Mouse (Mus musculus): ENCODE results near the gene Mmp11.

Gene Mmp11

DNA sequence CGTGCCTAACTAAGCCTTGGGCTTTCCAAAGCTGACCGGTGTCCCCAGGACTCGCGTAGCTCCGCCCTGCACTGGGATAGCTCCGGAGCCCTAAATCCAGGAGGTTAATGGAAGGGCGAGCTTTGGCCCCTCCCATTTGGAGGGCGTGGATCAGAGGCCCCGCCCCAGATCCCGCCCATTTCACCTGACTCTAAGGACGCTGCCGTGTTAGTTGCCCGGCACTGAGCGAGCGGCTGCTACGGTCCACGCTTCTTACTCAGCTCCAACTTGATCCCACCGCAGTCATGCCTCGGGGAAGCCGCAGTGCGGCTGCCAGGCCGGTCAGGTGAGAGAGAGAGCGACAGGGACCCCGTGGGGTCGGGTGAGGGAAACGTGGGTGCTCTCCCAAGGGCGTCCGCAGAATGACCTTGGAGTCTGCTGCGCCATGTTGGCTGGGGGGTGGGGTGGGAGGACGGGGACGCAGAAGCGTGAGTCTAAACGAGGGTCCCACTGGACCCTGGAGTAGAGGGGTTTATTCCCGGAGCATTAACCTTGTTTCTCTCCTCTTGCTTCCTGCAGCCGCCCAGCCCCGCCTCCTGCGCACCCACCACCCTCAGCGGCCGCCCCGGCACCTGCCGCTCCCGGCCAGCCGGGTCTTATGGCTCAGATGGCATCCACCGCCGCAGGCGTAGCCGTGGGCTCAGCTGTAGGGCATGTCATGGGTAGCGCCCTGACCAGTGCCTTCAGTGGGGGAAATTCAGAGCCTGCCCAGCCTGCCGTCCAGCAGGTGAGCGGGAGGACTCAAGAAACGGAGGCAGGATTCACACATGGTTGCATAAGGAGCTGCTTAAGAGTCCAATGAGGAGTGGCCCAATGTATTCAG lies at the start of gene Mmp11:
TSS of gene Mmp11 (minus strand) at position 817 of the 862 bp plus-strand sequence.
- DNase-seq (ENCODE audit: low read depth), result peak; percentile 84

DNA sequence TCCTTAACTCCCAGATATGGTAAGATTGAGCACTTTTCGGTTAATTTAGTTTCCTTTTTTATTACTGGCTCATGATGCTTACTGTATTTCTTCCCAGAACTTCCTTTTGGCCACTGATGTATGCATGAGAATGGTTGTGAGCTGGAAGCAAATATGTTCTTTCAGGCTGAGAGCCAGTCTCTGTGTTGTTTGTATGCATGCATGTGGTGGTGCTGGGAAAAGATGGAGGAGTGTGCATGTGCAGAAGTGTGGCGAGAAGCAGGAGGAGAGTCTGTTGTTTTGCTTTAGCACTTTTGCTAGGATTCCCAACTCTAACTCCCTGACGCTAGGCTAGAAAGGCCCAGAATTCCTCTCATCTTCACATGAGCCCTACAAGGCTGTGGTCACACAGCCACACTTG lies 43.1 kb upstream of the Mmp11 start:
- DNase-seq (ENCODE audit: low read depth), result no peak

DNA sequence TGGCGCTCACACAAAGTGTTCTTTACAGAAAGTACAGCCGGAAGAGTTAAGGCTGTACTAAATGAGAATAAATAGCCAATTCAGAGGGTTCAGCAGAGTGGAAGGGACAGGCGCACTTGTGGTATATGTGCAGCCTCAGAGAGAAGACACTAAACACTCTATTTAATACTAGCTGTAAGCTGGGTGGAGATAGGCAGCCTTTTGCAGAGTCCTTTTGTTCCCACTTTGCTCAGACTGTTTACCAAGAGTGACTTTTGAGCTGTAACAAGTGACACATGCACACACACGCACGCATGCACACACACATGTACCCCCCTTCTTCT lies 42.5 kb upstream of the Mmp11 start:
- DNase-seq (ENCODE audit: low read depth), result no peak

DNA sequence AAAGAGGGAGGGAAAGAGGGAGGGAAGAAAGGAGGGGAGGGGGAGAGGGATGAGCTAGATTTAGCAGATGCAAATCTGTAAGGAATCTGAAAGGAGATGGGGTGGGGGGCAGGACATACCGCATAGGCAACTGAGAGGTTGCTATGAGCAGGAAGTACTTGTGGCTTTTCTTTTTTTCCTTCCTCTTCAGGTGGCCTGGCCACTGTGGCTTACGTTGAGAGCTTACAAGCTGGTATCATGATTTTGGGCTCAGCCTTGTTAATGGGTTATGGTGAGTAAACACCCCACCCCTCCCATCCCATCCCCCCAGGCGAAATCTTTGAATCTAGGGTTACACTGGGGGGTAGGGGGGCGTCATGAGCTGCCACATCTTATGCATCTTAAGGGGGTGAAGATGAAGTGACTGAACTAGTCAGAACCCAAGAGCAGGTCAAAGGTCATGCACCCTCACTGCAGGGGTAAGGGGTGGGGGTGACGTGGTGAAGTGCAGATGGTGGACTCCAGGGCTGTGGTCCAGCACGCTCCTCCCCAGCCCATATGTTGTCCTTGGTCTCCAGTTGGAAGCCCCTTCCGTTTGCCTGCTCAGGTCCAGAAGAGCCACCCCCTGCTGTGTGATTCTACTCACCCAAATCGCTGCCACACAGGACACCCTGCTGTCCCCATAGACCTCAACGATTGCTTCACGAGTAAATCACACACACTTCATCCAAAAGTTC lies 42.0 kb upstream of the Mmp11 start:
- no peak for DNase-seq (ENCODE audit: low read depth)

DNA sequence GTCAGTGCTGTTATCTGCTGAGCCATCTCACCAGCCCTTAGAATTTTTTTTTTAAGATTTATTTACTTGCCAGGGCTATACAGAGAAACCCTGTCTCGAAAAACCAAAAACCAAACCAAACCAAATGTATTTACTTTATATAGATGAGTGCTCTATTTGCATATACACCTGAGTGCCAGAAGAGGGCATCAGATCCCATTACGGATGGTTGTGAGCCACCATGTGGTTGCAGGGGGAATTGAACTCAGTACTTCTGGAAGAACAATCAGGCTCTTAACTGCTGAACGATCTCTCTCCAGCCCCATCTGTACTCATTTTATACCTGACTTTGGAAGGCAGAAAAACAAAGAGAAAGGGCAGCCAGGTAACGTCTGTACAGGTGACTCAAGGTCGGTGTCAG lies 38.9 kb upstream of the Mmp11 start:
- no peak for DNase-seq (ENCODE audit: low read depth)

DNA sequence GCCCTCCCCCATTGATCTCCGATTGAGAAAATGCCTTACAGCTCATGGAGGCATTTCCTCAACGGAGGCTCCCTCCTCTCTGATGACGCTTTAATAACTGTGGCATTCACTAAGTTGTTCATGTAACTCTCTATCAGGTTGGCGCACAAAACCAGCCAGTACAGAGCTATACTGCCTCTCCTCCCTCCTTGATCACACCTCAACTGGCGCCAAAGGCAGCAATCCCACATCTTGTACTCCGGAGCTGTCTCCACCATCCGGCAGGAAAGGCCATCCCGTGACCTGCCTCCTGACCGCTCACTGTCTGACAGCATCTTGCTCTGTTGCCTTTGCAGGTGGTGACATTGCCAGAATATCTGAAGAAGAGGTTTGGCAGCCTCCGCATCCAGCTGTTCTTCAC lies 37.5 kb upstream of the Mmp11 start:
- no peak for DNase-seq (ENCODE audit: low read depth)

DNA sequence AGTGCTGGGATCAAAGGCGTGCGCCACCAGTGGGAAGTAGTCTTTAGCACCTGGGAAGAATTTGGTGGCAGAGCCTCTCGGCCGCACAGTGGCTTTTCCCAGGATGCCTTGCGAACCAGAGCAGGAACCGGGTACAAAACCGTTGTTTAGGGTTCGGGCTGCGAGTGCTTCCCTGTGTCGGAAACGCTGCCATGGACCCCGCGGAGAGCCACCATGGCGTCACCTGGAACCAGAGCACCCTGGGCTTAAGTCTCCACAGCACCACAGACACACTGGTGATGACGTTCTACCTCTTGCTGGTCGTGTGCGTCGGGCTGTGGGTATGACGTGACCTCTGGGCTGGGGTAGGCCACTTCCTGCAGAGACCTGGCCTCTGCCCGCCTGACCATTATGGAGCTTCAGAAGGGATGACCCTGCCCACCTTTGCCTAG lies 18.1 kb upstream of the Mmp11 start, which contains the start of gene Gm5134:
TSS of gene Gm5134 (plus strand) at position 134 of the 431 bp plus-strand sequence.
- DNase-seq (ENCODE audit: low read depth), result no peak

DNA sequence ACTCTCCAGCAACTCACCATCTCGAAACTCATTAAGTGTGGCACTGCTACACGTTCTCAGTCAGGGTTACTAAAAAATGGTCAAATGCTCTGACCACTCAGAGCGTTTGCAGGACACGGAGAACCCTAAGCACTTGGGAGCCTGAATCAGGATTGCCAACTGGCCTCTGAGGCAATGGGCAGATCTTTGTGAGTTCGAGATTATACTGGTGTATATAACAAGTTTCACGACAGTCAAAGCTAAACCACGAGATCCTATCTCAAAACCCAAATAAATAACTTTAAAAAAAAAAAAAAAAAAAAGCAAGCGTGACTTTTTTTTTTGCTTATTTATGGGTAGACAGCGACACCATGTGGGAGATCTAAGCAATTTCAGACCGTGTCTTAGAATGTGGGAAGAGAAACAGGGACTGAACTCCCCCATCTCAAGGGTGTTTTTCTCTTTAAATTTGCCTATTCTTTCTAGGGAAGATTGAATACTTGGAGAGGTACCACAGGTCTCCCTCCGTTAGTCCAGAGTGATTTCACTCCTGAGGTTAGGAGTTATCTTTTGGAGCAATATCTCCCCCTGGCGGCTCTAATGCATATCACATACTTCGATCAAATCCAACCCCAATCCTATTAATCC lies 15.2 kb upstream of the Mmp11 start:
- DNase-seq (ENCODE audit: low read depth), result peak; percentile 58

DNA sequence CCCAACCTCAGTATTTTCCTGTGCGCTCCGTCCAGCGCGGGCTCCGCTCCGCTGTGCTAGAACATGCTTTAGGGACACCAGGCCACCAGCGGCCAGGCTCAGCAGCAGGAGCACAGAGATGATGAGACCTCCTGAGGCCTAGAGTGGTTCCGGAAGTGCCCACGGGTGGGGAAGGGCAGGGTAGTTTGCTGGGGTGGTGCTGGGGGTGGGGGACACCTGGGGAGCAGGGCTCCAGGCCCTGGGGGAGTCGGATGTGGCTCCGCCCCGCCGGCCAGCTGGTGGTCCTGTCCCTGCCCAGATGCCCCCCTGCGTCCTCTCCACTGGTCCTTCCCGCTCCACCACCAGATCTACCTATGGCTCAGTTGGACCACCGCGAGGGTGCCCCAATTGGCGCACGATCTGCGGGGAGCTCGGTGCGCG lies 14.5 kb upstream of the Mmp11 start:
- DNase-seq (ENCODE audit: low read depth), result no peak

DNA sequence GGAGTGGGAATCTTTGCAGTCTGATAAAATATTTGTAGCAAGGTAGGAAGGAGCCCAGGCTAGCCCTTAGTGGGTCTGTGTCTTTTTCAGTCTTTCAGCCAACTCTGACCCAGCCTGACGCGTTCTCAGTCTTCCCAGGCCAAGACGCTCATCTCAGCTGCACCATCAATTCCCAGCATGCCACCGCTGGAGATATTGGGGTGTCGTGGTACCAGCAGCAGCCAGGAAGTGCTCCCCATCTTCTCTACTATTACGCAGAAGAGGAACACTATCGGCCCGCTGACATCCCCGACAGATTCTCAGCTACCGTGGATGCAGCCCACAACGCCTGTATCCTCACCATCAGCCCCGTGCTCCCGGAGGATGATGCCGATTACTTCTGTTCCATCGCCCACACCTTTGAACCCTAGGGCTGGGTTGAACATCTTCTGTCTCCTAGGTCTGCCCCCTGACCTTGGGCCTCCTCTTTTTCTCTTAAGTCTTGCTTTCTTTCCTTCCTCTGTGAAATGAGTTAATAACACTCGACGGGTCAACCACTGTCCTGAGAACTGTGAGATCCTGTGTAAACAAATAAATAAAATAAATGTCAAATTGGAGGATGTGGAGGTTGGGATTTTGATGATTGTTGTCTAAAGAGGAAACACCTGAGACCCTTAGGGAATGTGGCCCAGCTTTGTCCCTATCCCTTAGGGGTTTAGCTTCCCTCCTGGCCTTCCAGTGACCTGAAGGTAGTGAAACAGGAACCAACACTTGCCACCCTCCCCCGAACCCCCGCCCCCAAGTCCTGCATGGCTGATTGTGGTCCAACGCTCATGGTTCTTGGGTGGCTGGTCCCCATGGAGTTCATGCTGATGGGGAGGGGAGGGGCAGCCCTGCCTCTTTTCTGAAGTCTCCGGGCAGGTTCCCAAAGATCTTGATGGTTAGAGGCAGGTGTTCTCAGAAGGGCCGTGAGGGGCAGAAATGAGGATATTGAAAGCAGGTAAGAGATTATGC lies 13.1 kb upstream of the Mmp11 start:
- DNase-seq (ENCODE audit: low read depth), result no peak

DNA sequence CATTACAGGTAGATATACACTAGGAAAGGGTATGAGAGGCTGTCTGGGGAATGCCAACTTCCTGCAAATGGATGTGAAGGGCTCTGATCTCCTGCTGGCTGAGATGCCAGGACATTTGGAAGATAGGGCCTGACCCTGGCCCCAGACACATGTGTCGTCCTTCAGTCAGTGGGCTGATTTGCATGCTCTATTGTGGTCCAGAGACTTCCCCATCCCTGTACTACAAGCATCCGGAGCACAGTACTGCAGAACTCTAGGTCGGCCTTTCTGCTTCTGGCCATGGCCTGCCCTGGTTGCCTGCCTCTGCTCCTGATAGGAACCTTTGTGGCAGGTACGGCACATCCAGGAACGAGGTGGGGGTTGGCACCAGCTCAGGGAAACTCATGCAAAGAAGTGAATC lies 11.8 kb upstream of the Mmp11 start:
- no peak for DNase-seq (ENCODE audit: low read depth)

DNA sequence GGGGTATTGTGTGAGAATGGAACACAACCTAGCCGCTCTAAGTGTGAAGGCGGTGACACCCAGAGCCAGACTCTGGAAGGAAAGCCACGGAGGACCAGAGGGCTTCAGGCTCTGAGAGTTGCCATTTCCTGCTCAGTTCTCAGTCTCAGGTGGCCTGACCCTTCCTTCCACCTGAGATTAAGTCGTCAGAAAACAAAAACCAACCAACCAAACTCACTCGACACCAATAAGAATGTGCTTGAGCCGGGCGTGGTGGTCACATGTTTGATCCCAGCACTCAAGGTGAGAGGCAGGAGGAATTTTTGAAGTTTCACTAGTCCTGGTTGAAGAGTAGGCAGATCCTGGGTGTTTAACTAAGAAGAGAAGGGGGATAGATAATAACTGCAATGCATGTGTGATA lies 9.6 kb upstream of the Mmp11 start:
- DNase-seq (ENCODE audit: low read depth), result no peak

DNA sequence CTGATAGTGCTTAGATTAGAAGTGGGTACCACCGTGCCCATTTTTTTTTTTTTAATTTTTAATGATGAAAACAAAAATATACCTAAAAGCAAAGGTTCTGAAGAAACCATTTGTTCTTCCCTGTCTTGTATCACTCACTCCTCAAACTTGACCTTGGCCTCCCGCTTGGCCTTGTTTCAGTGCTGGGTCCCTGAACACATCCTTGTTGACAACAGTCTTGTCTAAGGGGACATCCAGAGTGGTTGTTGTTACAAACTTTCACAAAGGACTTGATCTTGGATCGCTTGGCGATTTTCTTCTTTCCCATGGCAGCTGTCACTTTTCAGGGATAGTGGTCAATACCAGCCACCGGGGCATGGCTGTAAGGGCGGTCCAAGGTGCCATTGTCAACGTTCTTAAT lies 8.9 kb upstream of the Mmp11 start:
- no peak for DNase-seq (ENCODE audit: low read depth)

DNA sequence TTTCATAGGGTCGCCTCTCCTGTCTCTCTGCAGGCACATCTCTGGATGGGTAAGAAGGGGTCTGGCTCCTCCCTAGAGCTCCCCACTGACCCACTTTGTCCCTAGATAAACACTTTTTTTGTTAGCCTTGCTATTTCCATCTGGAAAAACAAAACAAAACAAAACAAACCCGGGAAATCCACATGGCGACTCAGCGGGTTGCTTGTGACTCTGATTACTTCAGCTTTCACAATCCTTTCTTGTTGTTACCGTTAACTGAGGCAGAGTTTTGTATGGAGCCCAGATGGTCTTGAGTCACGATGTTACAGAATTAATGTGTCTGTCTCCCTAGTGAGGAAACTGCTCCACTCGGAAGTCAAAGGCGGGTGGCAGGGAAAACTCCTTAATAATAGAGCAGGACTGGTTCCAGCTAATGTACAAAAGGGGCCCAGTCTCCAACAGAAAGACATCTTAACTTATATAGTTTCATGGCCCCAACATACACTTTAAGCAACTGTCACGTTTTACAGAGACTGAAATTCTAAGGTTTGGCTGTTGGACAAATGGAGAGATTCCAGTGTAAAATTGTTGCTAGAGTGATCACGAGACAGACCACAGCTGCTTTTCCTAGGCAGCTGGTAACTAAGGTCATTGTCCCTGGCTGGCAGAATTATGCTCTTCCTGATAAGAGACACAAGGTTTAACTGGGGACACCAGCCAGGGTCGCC lies 7.9 kb upstream of the Mmp11 start:
- no peak for DNase-seq (ENCODE audit: low read depth)

DNA sequence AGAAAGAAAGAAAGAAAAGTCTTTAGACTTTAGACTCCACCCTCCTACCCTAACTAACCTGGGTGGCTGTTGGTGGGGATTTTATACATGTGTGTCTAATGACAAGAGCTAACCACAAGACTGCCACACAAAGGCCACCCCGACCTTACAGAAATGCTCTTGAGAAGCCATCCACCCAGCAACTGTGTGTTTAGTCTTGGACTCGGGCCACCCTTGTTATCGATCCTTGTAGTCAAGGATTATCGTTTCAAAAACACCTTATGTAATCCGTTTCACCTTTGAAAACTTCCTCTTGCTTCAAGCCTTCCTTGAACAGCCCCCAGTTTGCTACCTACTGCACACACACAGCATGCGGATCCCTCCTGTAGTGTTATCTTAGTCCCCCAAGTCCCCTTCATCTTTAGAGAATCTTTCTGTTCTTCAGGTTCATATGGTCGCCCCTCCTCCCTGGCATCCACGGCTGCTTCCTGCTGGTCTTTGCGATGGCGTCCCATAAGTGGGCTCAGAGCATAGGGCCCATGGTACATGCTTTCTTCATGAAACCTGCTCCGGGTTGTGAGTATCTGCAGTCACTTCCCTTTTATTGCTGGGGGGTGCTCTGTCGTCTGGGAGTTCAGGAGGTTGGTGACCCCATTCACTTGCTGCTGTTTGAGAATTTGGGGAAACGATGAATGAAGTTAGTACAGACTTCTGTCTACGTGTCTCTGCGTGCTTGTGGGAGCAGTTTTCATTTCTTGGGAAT lies 6.6 kb upstream of the Mmp11 start, which contains the start of gene Vpreb3:
TSS of gene Vpreb3 (plus strand) at position 322 of the 742 bp plus-strand sequence.
- DNase-seq (ENCODE audit: low read depth), result no peak

DNA sequence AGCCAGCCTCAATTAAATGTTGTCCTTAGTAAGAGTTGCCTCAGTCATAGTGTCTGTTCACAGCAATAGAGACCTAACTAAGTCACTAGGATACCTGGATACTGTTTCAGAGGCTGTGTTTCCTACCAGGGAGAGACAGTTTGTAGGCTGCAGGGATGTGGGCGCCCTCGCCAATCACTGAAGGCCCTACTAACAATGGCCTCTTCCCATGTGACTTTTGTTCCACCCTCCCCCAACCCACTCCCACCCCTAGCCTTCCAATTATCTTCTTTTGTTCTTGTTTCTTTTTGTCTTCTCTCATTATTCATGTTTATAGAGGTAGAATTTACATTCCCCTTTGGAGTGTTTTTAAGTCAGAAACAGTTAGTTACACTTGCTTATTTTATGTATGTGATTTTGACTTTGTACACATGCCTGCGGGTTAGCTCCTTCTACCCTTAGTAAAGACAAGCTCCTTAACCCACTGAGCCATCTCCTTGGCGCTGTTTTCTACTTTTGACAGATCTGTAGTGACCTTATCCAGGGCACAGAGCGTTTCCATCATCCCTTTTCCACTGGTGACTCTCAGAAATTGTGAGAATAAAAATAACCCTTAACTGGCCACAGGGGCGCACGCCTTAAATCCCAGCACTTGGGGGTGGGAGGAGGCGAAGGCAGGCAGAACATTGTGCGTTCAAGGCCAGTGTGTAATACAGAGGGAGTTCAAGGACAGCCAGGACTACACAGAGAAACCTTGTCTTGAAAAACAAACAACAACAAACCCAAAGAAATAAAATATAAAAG lies 4.9 kb upstream of the Mmp11 start:
- DNase-seq (ENCODE audit: low read depth), result no peak

DNA sequence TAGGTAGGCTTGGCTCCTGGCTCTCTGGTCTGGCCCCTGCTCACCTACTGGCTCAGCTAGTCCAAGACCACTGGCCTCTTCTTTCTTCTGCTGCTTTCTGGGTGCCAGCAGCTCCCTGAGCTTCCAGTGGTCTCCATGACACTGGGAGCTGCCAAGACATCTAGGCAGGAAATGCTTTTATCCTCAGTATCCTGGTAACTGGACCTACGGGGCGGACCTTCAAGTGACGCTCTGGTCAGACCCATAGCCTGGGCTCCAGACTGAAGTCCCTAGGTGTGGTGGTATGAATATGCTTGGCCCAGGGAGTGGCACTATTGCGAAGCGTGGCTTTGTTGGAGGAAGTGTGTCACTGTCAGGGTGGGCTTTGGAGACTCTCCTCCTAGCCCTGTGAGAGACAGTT lies 4.2 kb upstream of the Mmp11 start, which contains the start of gene Gm867:
TSS of gene Gm867 (minus strand) at position 153 of the 400 bp plus-strand sequence.
- DNase-seq (ENCODE audit: low read depth), result no peak

DNA sequence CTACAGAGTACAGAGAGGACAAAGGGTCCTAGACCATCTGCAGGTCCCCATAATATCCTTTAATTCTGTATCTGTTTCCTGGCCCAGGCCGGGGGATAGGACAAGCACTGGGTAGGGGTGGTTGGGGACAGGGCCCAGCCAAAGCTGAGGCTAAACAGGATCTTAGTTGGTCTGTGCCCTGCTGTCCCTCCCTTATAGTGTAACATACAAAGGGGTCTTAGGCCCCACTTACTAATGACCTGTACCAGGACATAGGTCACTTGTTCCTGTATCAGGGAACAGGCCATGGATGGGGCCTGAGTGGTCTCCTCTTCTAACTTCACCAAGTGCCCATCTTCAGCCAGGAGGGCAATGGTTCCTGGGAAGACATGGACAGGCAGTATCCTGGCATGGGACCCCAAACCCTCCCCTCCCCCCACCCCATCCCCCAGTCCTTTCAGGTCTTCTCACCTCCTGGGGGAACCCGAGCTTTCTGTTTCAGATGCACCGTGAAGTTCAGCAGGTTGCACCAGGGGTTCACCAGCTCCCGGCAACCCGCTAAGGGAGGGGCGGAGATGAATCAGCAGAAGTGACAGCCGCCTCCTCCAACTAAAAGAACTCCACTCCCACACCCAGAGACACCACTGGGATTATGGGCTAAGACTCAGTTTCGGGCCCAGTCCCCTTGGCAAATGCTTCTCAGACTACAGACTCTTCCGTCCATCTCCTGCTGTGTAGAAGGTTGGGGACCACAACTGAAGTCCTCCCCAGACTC lies 3.4 kb upstream of the Mmp11 start:
- peak; percentile 62 for DNase-seq (ENCODE audit: low read depth)

Data from c-Kit-positive CD71-positive TER-119-negative erythroid progenitor cells, embryonic 14.5 days (primary cell).